Mouse (Mus musculus): ENCODE results near the gene Acvr2a. TPM values are rescaled to one million over a fixed set of nuclear protein-coding genes. Genes with fewer than 3 reads are reported as not detected.

The Acvr2a gene
- polyA plus RNA-seq (2015; fragmentation: Nextera tagmentation; extraction: Ambion mirVana) = 2.4 and 3.0 TPM in 2 replicates

- WGBS (ENCODE audit: insufficient replicate concordance) = under 1% methylated on average over 92 of the region's 105 CpGs
- peak within 1 kb of the TSS; percentile 85 for H3K4me2 ChIP-seq
Measured at GRCm38 (mm10) chr2:48813371-48814222, at the start of gene Acvr2a. Acvr2a (plus strand) TSS chr2:48814109.

GRCm38 (mm10) chr2:48766513-48766912 is 47.4 kb upstream of the Acvr2a start:
- no peaks in the 10 kb centered on the region for H3K9me3 ChIP-seq (replicated peaks)
- no peaks in the 10 kb centered on the region for H3K36me3 ChIP-seq (replicated peaks)
- no peak for ATAC-seq (ENCODE audit: insufficient read depth)
- H3K4me3 ChIP-seq (replicated peaks) = no peak overlapping the region
- WGBS (ENCODE audit: insufficient replicate concordance) = 51% methylated on average over 5 of the region's 5 CpGs
- H3K4me1 ChIP-seq (replicated peaks) = no peaks in the 10 kb centered on the region
- no peak overlapping the region for H3K27ac ChIP-seq (replicated peaks)
- H3K9ac ChIP-seq = no peak overlapping the region
- no peaks in the 10 kb centered on the region for H3K27me3 ChIP-seq
- no peak overlapping the region for H3K4me2 ChIP-seq

More at GRCm38 (mm10) chr2:48813371-48814222, at the start of gene Acvr2a:
- H3K9ac ChIP-seq = peak within 1 kb of the TSS; percentile 59
- peaks cover 55% of the 10 kb centered on the region for H3K27me3 ChIP-seq
- H3K4me1 ChIP-seq (replicated peaks) = peaks cover 28% of the 10 kb centered on the region
- ATAC-seq (ENCODE audit: insufficient read depth) = peak; percentile 83
- H3K4me3 ChIP-seq (replicated peaks) = peak within 1 kb of the TSS; percentile 71
- peak within 1 kb of the TSS; percentile 81 for H3K27ac ChIP-seq (replicated peaks)
- H3K36me3 ChIP-seq (replicated peaks) = no peaks in the 10 kb centered on the region
- no peaks in the 10 kb centered on the region for H3K9me3 ChIP-seq (replicated peaks)

DNA sequence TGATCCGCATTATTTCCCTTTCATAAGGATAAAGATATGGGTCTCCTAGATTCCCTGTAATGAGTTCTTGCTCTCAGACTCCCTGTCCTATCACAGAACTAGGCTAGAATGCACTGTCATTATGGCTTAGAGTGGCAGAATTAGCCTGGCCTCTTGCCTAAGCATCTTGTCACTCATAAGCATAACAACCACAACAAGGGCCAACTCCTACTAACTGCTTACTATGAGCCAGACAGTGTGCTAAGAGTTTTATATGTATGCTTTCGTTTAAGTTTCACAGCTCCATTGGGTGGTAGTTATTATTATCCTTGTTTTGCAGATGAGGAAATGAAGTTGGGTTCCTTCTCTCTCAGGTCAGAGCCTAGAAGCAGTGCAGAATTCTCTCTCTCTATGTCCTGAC is 46.1 kb upstream of the Acvr2a start:
- no peaks in the 10 kb centered on the region for H3K4me1 ChIP-seq (replicated peaks)
- no peaks in the 10 kb centered on the region for H3K9me3 ChIP-seq (replicated peaks)
- H3K27me3 ChIP-seq = no peaks in the 10 kb centered on the region
- H3K27ac ChIP-seq (replicated peaks) = no peak overlapping the region
- no peaks in the 10 kb centered on the region for H3K36me3 ChIP-seq (replicated peaks)
- no peak overlapping the region for H3K4me2 ChIP-seq
- ATAC-seq (ENCODE audit: insufficient read depth) = no peak
- WGBS (ENCODE audit: insufficient replicate concordance) = 55% methylated on average over 2 of the region's 2 CpGs
- no peak overlapping the region for H3K4me3 ChIP-seq (replicated peaks)
- H3K9ac ChIP-seq = no peak overlapping the region

GRCm38 (mm10) chr2:48768219-48768618 is 45.7 kb upstream of the Acvr2a start:
- H3K27ac ChIP-seq (replicated peaks) = no peak overlapping the region
- H3K4me3 ChIP-seq (replicated peaks) = no peak overlapping the region
- no peaks in the 10 kb centered on the region for H3K36me3 ChIP-seq (replicated peaks)
- no peaks in the 10 kb centered on the region for H3K9me3 ChIP-seq (replicated peaks)
- ATAC-seq (ENCODE audit: insufficient read depth) = no peak
- H3K4me2 ChIP-seq = no peak overlapping the region
- no peaks in the 10 kb centered on the region for H3K27me3 ChIP-seq
- H3K9ac ChIP-seq = no peak overlapping the region
- no peaks in the 10 kb centered on the region for H3K4me1 ChIP-seq (replicated peaks)
- WGBS (ENCODE audit: insufficient replicate concordance) = 59% methylated on average over 2 of the region's 2 CpGs

- Histone ChIP-seq H3K4me3 (replicated peaks) (no peak overlapping the region), H3K27ac (replicated peaks) (no peak overlapping the region), H3K27me3 (no peaks in the 10 kb centered on the region), H3K9me3 (replicated peaks) (no peaks in the 10 kb centered on the region), H3K36me3 (replicated peaks) (no peaks in the 10 kb centered on the region), H3K4me1 (replicated peaks) (no peaks in the 10 kb centered on the region), H3K9ac (no peak overlapping the region), H3K4me2 (no peak overlapping the region)
- no peak for ATAC-seq (ENCODE audit: insufficient read depth)
- 55% methylated on average over 7 of the region's 7 CpGs for WGBS (ENCODE audit: insufficient replicate concordance)
Measured at GRCm38 (mm10) chr2:48770100-48770499, 43.8 kb upstream of the Acvr2a start.

DNA sequence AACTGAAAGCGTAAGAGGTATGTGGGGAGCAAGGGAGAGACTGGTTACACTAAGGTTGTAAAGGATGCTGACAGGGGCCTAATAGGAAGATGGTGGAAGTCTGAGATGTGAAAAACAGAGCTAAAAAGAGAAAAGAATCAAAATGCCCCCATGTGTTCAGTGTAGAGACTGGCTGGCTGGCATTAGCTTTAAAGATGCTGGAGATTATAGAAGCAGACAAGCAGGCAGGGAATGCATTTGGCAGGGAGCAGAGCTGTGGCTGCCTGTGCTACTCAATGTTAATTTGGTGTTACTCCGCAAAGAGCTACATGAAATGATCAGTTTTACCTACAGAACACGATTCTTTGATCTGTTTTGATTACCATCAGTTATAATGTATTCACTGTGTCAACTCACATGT is 43.3 kb upstream of the Acvr2a start:
- ATAC-seq (ENCODE audit: insufficient read depth) = no peak
- Histone ChIP-seq H3K4me1 (replicated peaks) (no peaks in the 10 kb centered on the region), H3K27ac (replicated peaks) (no peak overlapping the region), H3K36me3 (replicated peaks) (no peaks in the 10 kb centered on the region), H3K9ac (no peak overlapping the region), H3K4me3 (replicated peaks) (no peak overlapping the region), H3K27me3 (no peaks in the 10 kb centered on the region), H3K9me3 (replicated peaks) (no peaks in the 10 kb centered on the region), H3K4me2 (no peak overlapping the region)
- WGBS (ENCODE audit: insufficient replicate concordance) = 59% methylated on average over 3 of the region's 3 CpGs

- H3K4me2 ChIP-seq = no peak overlapping the region
- no peak for ATAC-seq (ENCODE audit: insufficient read depth)
- no peaks in the 10 kb centered on the region for H3K4me1 ChIP-seq (replicated peaks)
- no peak overlapping the region for H3K4me3 ChIP-seq (replicated peaks)
- H3K9ac ChIP-seq = no peak overlapping the region
- no peaks in the 10 kb centered on the region for H3K36me3 ChIP-seq (replicated peaks)
- H3K27me3 ChIP-seq = no peaks in the 10 kb centered on the region
- no peaks in the 10 kb centered on the region for H3K9me3 ChIP-seq (replicated peaks)
- H3K27ac ChIP-seq (replicated peaks) = no peak overlapping the region
- WGBS (ENCODE audit: insufficient replicate concordance) = 60% methylated on average over 3 of the region's 3 CpGs
Measured at GRCm38 (mm10) chr2:48775281-48775680, 38.6 kb upstream of the Acvr2a start.

DNA sequence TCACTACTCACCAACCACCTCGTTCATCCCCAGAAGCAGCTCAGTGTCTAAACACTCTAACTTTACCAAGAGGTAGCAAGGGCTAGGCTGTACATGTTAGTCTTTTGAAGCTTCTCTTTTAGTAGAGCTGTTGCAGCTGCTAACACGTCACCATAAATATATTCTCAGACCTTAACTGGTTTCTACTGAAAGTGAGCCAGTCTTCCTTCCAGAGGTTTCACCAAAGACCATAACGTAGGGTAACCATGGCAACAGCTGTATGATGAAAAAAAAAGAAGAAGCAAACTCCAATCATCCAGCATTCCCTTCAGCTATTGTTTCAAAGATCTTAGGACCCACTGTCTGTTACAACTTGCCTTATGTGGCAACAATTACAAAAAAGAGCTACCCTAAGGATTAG is 25.0 kb upstream of the Acvr2a start:
- Histone ChIP-seq H3K27me3 (no peaks in the 10 kb centered on the region), H3K9ac (no peak overlapping the region), H3K4me2 (no peak overlapping the region), H3K9me3 (replicated peaks) (no peaks in the 10 kb centered on the region), H3K27ac (replicated peaks) (no peak overlapping the region), H3K4me3 (replicated peaks) (no peak overlapping the region), H3K4me1 (replicated peaks) (no peaks in the 10 kb centered on the region), H3K36me3 (replicated peaks) (no peaks in the 10 kb centered on the region)
- no peak for ATAC-seq (ENCODE audit: insufficient read depth)
- 43% methylated on average over 3 of the region's 3 CpGs for WGBS (ENCODE audit: insufficient replicate concordance)

- Histone ChIP-seq H3K4me1 (replicated peaks) (peaks cover 28% of the 10 kb centered on the region), H3K9me3 (replicated peaks) (no peaks in the 10 kb centered on the region), H3K4me3 (replicated peaks) (peak overlapping the region; percentile 71), H3K27ac (replicated peaks) (peak overlapping the region; percentile 81), H3K4me2 (peak overlapping the region; percentile 85), H3K36me3 (replicated peaks) (no peaks in the 10 kb centered on the region), H3K27me3 (peaks cover 55% of the 10 kb centered on the region), H3K9ac (peak overlapping the region; percentile 59)
- ATAC-seq (ENCODE audit: insufficient read depth) = no peak
- WGBS (ENCODE audit: insufficient replicate concordance) = under 1% methylated on average over 76 of the region's 76 CpGs
Measured at GRCm38 (mm10) chr2:48814223-48815038, 522 bp downstream of the Acvr2a start.

- 6% methylated on average over 15 of the region's 15 CpGs for WGBS (ENCODE audit: insufficient replicate concordance)
- peak overlapping the region; percentile 40 for H3K9ac ChIP-seq
- ATAC-seq (ENCODE audit: insufficient read depth) = no peak
Measured at GRCm38 (mm10) chr2:48815039-48815590, 1.2 kb downstream of the Acvr2a start.

More at GRCm38 (mm10) chr2:48815039-48815590, 1.2 kb downstream of the Acvr2a start:
- peaks cover 28% of the 10 kb centered on the region for H3K4me1 ChIP-seq (replicated peaks)
- H3K27me3 ChIP-seq = peaks cover 55% of the 10 kb centered on the region
- no peaks in the 10 kb centered on the region for H3K36me3 ChIP-seq (replicated peaks)
- H3K4me2 ChIP-seq = peak overlapping the region; percentile 85
- H3K4me3 ChIP-seq (replicated peaks) = peak overlapping the region; percentile 71
- no peak overlapping the region for H3K27ac ChIP-seq (replicated peaks)
- H3K9me3 ChIP-seq (replicated peaks) = no peaks in the 10 kb centered on the region

Measured in liver, embryonic 15.5 days (tissue).